In genomic region chr3:93557471-93557870, GRCm38 (mm10) we compare ENCODE assay signal across 19 mouse cellular contexts. TPM values are rescaled to one million over a fixed set of nuclear protein-coding genes. Genes with fewer than 3 reads are reported as not detected.
A peak's percentile ranks its signal among the peaks of the same experiment; 100 is the strongest.
DNase-seq lines count a peak whose midpoint lies in the region; ATAC-seq and TF ChIP-seq lines count a peak whose summit lies in the region.
"Had no signal": no experiment of that assay in that cellular context is flagged by ENCODE, and none has a peak within 500 bp of the region (broad histone marks: within the 10 kb centered on the region; RNA-seq: fewer than 3 reads in every experiment).

No protein-coding gene starts in this region.

- H3K4me2 ChIP-seq in heart, postnatal 0 days (ENCODE audit: low read depth, low read length), result peak overlapping the region; percentile 72
- H3K4me2 ChIP-seq in neural tube, embryonic 11.5 days (ENCODE audit: low read depth), result peak overlapping the region; percentile 12; the same call in 1 of the 2 replicates
- H3K4me2 ChIP-seq in intestine, postnatal 0 days (replicated peaks; ENCODE audit: low read depth), result peak overlapping the region; percentile 87
- H3K4me2 ChIP-seq: forebrain, embryonic 13.5 days had no signal

- peak overlapping the region; percentile 63 for H3K4me3 ChIP-seq in heart, postnatal 0 days (ENCODE audit: low read depth, low read length)
- H3K4me3 ChIP-seq in heart, embryonic 10.5 days, result no peak overlapping the region
- no peak overlapping the region for H3K4me3 ChIP-seq in neural tube, embryonic 11.5 days (ENCODE audit: low read depth, low read length)
- H3K4me3 ChIP-seq in intestine, postnatal 0 days (ENCODE audit: low read depth, low read length), result peak overlapping the region; percentile 81; the same call in 1 of the 2 replicates
- H3K4me3 ChIP-seq: forebrain, embryonic 13.5 days; liver, embryonic 12.5 days had no signal

- H3K27ac ChIP-seq in heart, postnatal 0 days (ENCODE audit: low read depth), result no peak overlapping the region
- H3K27ac ChIP-seq in heart, embryonic 10.5 days, result no peak overlapping the region
- no peak overlapping the region for H3K27ac ChIP-seq in neural tube, embryonic 11.5 days (ENCODE audit: low read depth, low read length)
- H3K27ac ChIP-seq in intestine, postnatal 0 days (ENCODE audit: low read depth, low read length), result no peak overlapping the region
- H3K27ac ChIP-seq: forebrain, embryonic 13.5 days; liver, embryonic 12.5 days had no signal

- DNase-seq in heart, postnatal 0 days (ENCODE audit: low spot score), result no peak
- no peak for DNase-seq in heart, embryonic 10.5 days (ENCODE audit: low spot score)
- DNase-seq in neural tube, embryonic 11.5 days (ENCODE audit: low spot score), result no peak
- no peak for DNase-seq in neural tube, embryonic 10.5 days (ENCODE audit: extremely low spot score, low spot score)
- DNase-seq in left cerebral cortex, postnatal 10 days (ENCODE audit: extremely low spot score in 1 of 2, low spot score in 2 of 2), result no peak
- no peak for DNase-seq in frontal cortex, postnatal 10 days (ENCODE audit: low spot score in 2 of 2)
- no peak for DNase-seq in layer of hippocampus, adult 11-12 months (ENCODE audit: low spot score)
- DNase-seq: adrenal gland, postnatal 36 days; cerebellum, adult 2 months; embryo, embryonic 11 days; gastrocnemius, postnatal 14 days; layer of hippocampus, postnatal 36 days; lung, postnatal 14 days; midbrain, embryonic 14.5 days; right cerebral cortex, postnatal 4 days had no signal

- intact Hi-C loops in left cerebral cortex, postnatal 10 days (cut with DNase I), result no loop called here

- no peak for ATAC-seq in heart, postnatal 0 days (ENCODE audit: insufficient read depth, low read depth)
- no peak for ATAC-seq in neural tube, embryonic 11.5 days (ENCODE audit: insufficient read depth, low FRiP score, low TSS enrichment)
- ATAC-seq in intestine, postnatal 0 days, result no peak
- ATAC-seq: forebrain, embryonic 13.5 days; inflammation-experienced regulatory T-cells, adult 6 months; liver, embryonic 12.5 days had no signal

- TF ChIP-seq CTCF in heart, postnatal 0 days (IDR thresholded peaks at IDR 0.05; ENCODE audit: low read depth), result no peak
- no peak for TF ChIP-seq CTCF in intestine, postnatal 0 days (IDR thresholded peaks at IDR 0.05; ENCODE audit: low read depth)

- no peak for TF ChIP-seq EP300 in heart, postnatal 0 days (IDR thresholded peaks at IDR 0.05; ENCODE audit: low read depth)

- peaks cover 16% of the 10 kb centered on the region for H3K36me3 ChIP-seq in heart, postnatal 0 days (replicated peaks; ENCODE audit: control insufficient read depth, insufficient read depth, low read length)
- H3K36me3 ChIP-seq in heart, embryonic 10.5 days, result peaks cover 11% of the 10 kb centered on the region; the same call in 1 of the 2 replicates
- no peaks in the 10 kb centered on the region for H3K36me3 ChIP-seq in neural tube, embryonic 11.5 days (ENCODE audit: control insufficient read depth, insufficient read depth, low read length)
- H3K36me3 ChIP-seq in intestine, postnatal 0 days (ENCODE audit: control insufficient read depth, insufficient read depth), result peaks cover 30% of the 10 kb centered on the region

- WGBS in heart, postnatal 0 days, result 54% methylated on average over 4 of the region's 4 CpGs
- WGBS in heart, embryonic 10.5 days, result 70% methylated on average over 4 of the region's 4 CpGs
- 73% methylated on average over 4 of the region's 4 CpGs for WGBS in neural tube, embryonic 11.5 days
- WGBS in intestine, postnatal 0 days, result 45% methylated on average over 4 of the region's 4 CpGs

- H3K9me3 ChIP-seq in heart, postnatal 0 days (replicated peaks; ENCODE audit: control insufficient read depth, low read length), result no peaks in the 10 kb centered on the region
- H3K9me3 ChIP-seq in heart, embryonic 10.5 days, result no peaks in the 10 kb centered on the region
- no peaks in the 10 kb centered on the region for H3K9me3 ChIP-seq in neural tube, embryonic 11.5 days (ENCODE audit: control insufficient read depth, low read length)
- H3K9me3 ChIP-seq in intestine, postnatal 0 days (ENCODE audit: control insufficient read depth), result no peaks in the 10 kb centered on the region
- H3K9me3 ChIP-seq: forebrain, embryonic 13.5 days; liver, embryonic 12.5 days had no signal

- H3K4me1 ChIP-seq in heart, postnatal 0 days (ENCODE audit: control insufficient read depth, insufficient read depth), result peaks cover 13% of the 10 kb centered on the region; the same call in 1 of the 2 replicates
- peaks cover 18% of the 10 kb centered on the region; the same call in 1 of the 2 replicates for H3K4me1 ChIP-seq in heart, embryonic 10.5 days
- no peaks in the 10 kb centered on the region for H3K4me1 ChIP-seq in neural tube, embryonic 11.5 days (ENCODE audit: control insufficient read depth, insufficient read depth, low read length)
- H3K4me1 ChIP-seq in intestine, postnatal 0 days (replicated peaks; ENCODE audit: control insufficient read depth, insufficient read depth, low read length), result peaks cover 17% of the 10 kb centered on the region

- no peaks in the 10 kb centered on the region for H3K27me3 ChIP-seq in heart, postnatal 0 days (ENCODE audit: control insufficient read depth, insufficient read depth, low read length)
- no peaks in the 10 kb centered on the region for H3K27me3 ChIP-seq in heart, embryonic 10.5 days (ENCODE audit: insufficient read depth, poor library complexity, severe bottlenecking)
- H3K27me3 ChIP-seq in neural tube, embryonic 11.5 days (ENCODE audit: control insufficient read depth, insufficient read depth, low read length), result no peaks in the 10 kb centered on the region
- H3K27me3 ChIP-seq in intestine, postnatal 0 days (replicated peaks; ENCODE audit: control insufficient read depth, insufficient read depth, low read length), result no peaks in the 10 kb centered on the region
- H3K27me3 ChIP-seq: forebrain, embryonic 13.5 days had no signal

- no peak overlapping the region for H3K9ac ChIP-seq in heart, postnatal 0 days (replicated peaks; ENCODE audit: low read depth, low read length)
- H3K9ac ChIP-seq in neural tube, embryonic 11.5 days (ENCODE audit: low read length), result no peak overlapping the region
- no peak overlapping the region for H3K9ac ChIP-seq in intestine, postnatal 0 days (ENCODE audit: low read depth, low read length)
- H3K9ac ChIP-seq: forebrain, embryonic 13.5 days; liver, embryonic 12.5 days had no signal

RNA-seq across cellular contexts. Expression of gene S100a10, which starts 2.6 kb away (rescaled TPM):
- total RNA-seq in heart, postnatal 0 days (2014; rRNA removed; ENCODE audit: low replicate concordance), result 199 and 247 TPM in 2 replicates
- 174 and 192 TPM in 2 replicates for polyA plus RNA-seq in heart, postnatal 0 days (2015; fragmentation: Nextera tagmentation; extraction: Ambion mirVana)
- polyA plus RNA-seq in heart, embryonic 10.5 days (2016; fragmentation: Nextera tagmentation; extraction: Ambion mirVana), result 192 and 203 TPM in 2 replicates
- polyA plus RNA-seq in neural tube, embryonic 11.5 days (2014; fragmentation: Nextera tagmentation; extraction: Ambion mirVana), result 202 and 203 TPM in 2 replicates
- polyA plus RNA-seq in intestine, postnatal 0 days (2015; fragmentation: Nextera tagmentation; extraction: Ambion mirVana), result 733 and 887 TPM in 2 replicates
- 10 to 100 TPM; 61.8 to 82.0 TPM for total RNA-seq in left cerebral cortex, postnatal 10 days (2021)

RNA-seq across cellular contexts. Expression of gene S100a11, which starts 37.2 kb away (rescaled TPM):
- 47.5 and 77.1 TPM in 2 replicates for total RNA-seq in heart, postnatal 0 days (2014; rRNA removed; ENCODE audit: low replicate concordance)
- 686 TPM in 2 replicates for polyA plus RNA-seq in heart, postnatal 0 days (2015; fragmentation: Nextera tagmentation; extraction: Ambion mirVana)
- 430 and 549 TPM in 2 replicates for polyA plus RNA-seq in heart, embryonic 10.5 days (2016; fragmentation: Nextera tagmentation; extraction: Ambion mirVana)
- 282 and 313 TPM in 2 replicates for polyA plus RNA-seq in neural tube, embryonic 11.5 days (2014; fragmentation: Nextera tagmentation; extraction: Ambion mirVana)
- 965 and 1,093 TPM in 2 replicates for polyA plus RNA-seq in intestine, postnatal 0 days (2015; fragmentation: Nextera tagmentation; extraction: Ambion mirVana)
- total RNA-seq in left cerebral cortex, postnatal 10 days (2021), result 10 to 100 TPM; 23.7 to 24.1 TPM

Comparison
In these comparisons a context has a peak if more than half of its experiments do, and no peak if none do; other contexts are left out.
1. H3K4me3 ChIP-seq: peak in heart, postnatal 0 days (single experiment) and intestine, postnatal 0 days (single experiment); none in heart, embryonic 10.5 days (single experiment) and neural tube, embryonic 11.5 days (single experiment).
2. H3K4me2 ChIP-seq: peak in every context shown above with its lines; median percentile 87 in intestine, postnatal 0 days; 72 in heart, postnatal 0 days; 12 in neural tube, embryonic 11.5 days.